15 mouse cellular contexts compared by ENCODE assay signal in the genomic region with DNA sequence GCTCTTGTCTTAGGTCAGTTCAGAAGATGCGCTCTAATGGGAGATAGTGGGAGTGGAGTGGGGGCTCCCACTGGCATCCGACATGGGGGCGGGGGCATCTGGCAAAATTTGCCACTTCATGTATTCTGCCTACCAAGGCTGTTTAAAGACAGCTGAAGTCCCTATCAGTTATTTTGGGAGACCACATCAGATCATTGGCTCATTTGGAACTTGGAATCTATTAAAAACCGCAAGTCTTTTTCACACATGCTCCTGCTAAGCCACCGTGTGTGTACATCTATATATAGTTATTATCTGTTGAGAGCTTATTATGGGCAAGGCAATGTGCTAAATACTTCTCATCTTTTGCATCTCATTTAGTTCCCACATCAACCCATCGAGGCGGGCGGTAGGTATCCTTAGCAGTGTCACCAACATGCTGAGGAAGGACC.
DNase-seq lines count a peak whose midpoint lies in the region; TF ChIP-seq lines count a peak whose summit lies in the region.
"Had no signal": no experiment of that assay in that cellular context is flagged by ENCODE, and none has a peak within 500 bp of the region (broad histone marks: within the 10 kb centered on the region; RNA-seq: fewer than 3 reads in every experiment).

No protein-coding gene starts in this region.

- H3K36me3 ChIP-seq in thymus, adult 2 months (ENCODE audit: control insufficient read depth, insufficient read depth, low read length): no peaks in the 10 kb centered on the region

- no peak overlapping the region for H3K27ac ChIP-seq in thymus, adult 2 months (ENCODE audit: control insufficient read depth, insufficient read depth, low read length)

- no peaks in the 10 kb centered on the region for H3K27me3 ChIP-seq in thymus, adult 2 months (ENCODE audit: control insufficient read depth, insufficient read depth, low read length)

- DNase-seq in layer of hippocampus, adult 11-12 months (ENCODE audit: low spot score): peak; percentile 36
- no peak for DNase-seq in layer of hippocampus, postnatal 25 days (ENCODE audit: extremely low spot score in 1 of 2, low spot score in 1 of 2)
- DNase-seq in testis, postnatal 10 days (ENCODE audit: low spot score): peak; percentile 29
- DNase-seq in testis, postnatal 14 days (ENCODE audit: low spot score): no peak
- peak; percentile 55 to 71 for DNase-seq in left cerebral cortex, postnatal 14 days (ENCODE audit: low spot score in 2 of 2)
- no peak for DNase-seq in thymus, adult 2 months
- DNase-seq in cerebellum, postnatal 4 days (ENCODE audit: low spot score in 2 of 2): no peak
- DNase-seq: cerebellum, adult 2 months; cerebellum, postnatal 36 days; gastrocnemius, postnatal 14 days; kidney, adult 2 months; kidney, postnatal 10 days; lung, adult 2 months; spleen, adult 18-20 months had no signal

- 98% methylated on average over 8 of the region's 8 CpGs for WGBS in thymus, adult 2 months

- no peak overlapping the region for H3K4me3 ChIP-seq in thymus, adult 2 months (ENCODE audit: control insufficient read depth, insufficient read depth, low read length)
- H3K4me3 ChIP-seq: megakaryocyte, embryonic 14.5 days had no signal

- H3K4me1 ChIP-seq in thymus, adult 2 months (replicated peaks; ENCODE audit: control insufficient read depth, insufficient read depth, low read length): no peaks in the 10 kb centered on the region
- H3K4me1 ChIP-seq: megakaryocyte, embryonic 14.5 days had no signal

- intact Hi-C loops in left cerebral cortex, postnatal 14 days (cut with DNase I): loop anchor here (1.0 kb wide), 1 partner anchor 67 kb away; no protein-coding TSS in a partner anchor

- no peak for TF ChIP-seq POLR2A in thymus, adult 2 months (IDR thresholded peaks at IDR 0.05; ENCODE audit: control insufficient read depth, extremely low read depth, insufficient read depth, low read length, poor library complexity)

- TF ChIP-seq CTCF in thymus, adult 2 months (IDR thresholded peaks at IDR 0.05; ENCODE audit: borderline replicate concordance, control insufficient read depth, extremely low read depth, insufficient read depth, low read length, poor library complexity): no peak

Comparison
In these comparisons a context has a peak if more than half of its experiments do, and no peak if none do; other contexts are left out.
1. DNase-seq: peak in layer of hippocampus, adult 11-12 months (single experiment), testis, postnatal 10 days (single experiment) and left cerebral cortex, postnatal 14 days (2 of 2); none in layer of hippocampus, postnatal 25 days (0 of 2), testis, postnatal 14 days (single experiment), thymus, adult 2 months (single experiment) and cerebellum, postnatal 4 days (0 of 2).